Mouse (Mus musculus) intestine, embryonic 16.5 days (tissue): ENCODE data around the gene Gba2. TPM values are rescaled to one million over a fixed set of nuclear protein-coding genes. Genes with fewer than 3 reads are reported as not detected.

Experiments
- ATAC-seq: fragments of 200-750 bp; cut with Nextera tagmentation; 2 replicates; pipeline ENCODE4 v1.8.0; 2017; ENCODE audit warnings: moderate TSS enrichment, moderate library complexity
- H3K27ac ChIP-seq: fragments of 300-500 bp; sonication (generic); 2 replicates; pipeline ENCODE4 v1.5.1; 2014; ENCODE audit warnings: mild to moderate bottlenecking, low read length
- H3K27me3 ChIP-seq: fragments of 300-500 bp; sonication (generic); replicated peaks from 2 replicates; pipeline ENCODE4 v1.6.1; 2014; ENCODE audit warnings: low read length, control low read depth, mixed read lengths; ENCODE audit not compliant: control insufficient read depth, insufficient read depth
- H3K36me3 ChIP-seq: fragments of 300-500 bp; sonication (generic); 2 replicates; pipeline ENCODE4 v1.6.1; 2014; ENCODE audit warnings: low read length, control low read depth; ENCODE audit not compliant: control insufficient read depth, insufficient read depth
- H3K4me1 ChIP-seq: fragments of 300-500 bp; sonication (generic); 2 replicates; pipeline ENCODE4 v1.6.1; 2014; ENCODE audit warnings: low read length, control low read depth, mixed read lengths; ENCODE audit not compliant: control insufficient read depth, insufficient read depth
- H3K4me2 ChIP-seq: fragments of 300-500 bp; sonication (generic); 2 replicates; pipeline ENCODE4 v1.6.1; 2014; ENCODE audit warnings: low read depth, low read length, control low read depth
- H3K4me3 ChIP-seq: fragments of 300-500 bp; sonication (generic); 2 replicates; pipeline ENCODE4 v1.5.1; 2014; ENCODE audit warnings: mild to moderate bottlenecking, low read length
- H3K9ac ChIP-seq: fragments of 300-500 bp; sonication (generic); 2 replicates; pipeline ENCODE4 v1.6.1; 2014; ENCODE audit warnings: low read depth, low read length
- H3K9me3 ChIP-seq: fragments of 300-500 bp; sonication (generic); 2 replicates; pipeline ENCODE4 v1.6.1; 2016; ENCODE audit warnings: low read length, control low read depth; ENCODE audit not compliant: control insufficient read depth
- WGBS: fragments of 180-500 bp; shearing (Covaris S2); extraction: QIAGEN DNeasy Blood & Tissue Kit; methylation state at CpG from one replicate; pipeline ENCODE4 v1.1.7; 2014; 5-methylcytosine and 5-hydroxymethylcytosine counted together
- polyA plus RNA-seq: library from polyadenylated mRNA; unstranded; fragments of >200 nt; fragmentation: Nextera tagmentation; extraction: Ambion mirVana; gene quantifications from 2 replicates; pipeline ENCODE4 v1.2.1, GENCODE M21; 2015

The Gba2 gene
- polyA plus RNA-seq, 1 experiment from 2014 or later, result 12.9 TPM

DNA sequence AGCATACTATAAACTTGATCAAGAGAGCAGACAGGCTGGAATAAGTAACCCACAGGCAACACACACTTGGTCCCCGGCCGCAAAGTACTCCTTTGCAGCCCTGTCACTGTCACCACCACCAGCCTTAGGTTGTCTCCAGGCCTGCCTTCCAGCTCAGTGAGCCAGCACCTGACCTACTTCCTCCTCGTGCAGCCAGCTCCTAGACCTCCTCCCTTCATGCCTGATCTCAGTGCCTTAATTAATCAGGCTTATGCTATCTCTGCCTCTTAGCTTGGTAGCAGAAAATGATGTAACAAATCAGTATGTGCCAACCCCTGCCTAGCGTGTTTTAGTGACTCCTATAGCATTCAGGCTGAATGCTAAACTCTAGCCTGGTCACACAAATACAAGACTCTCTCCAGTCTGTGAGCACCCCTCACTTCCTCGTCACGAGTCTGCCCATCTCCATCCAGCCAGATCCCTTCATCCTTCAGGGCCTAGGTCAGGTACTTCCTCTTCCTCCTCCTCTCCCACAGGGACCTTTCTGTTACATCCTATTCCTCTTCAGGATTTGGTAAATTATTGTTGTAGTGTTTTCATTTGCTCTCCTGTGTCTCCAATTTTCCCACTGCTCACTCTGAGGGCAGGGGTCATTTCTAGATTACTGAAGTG is 7.2 kb downstream of the Gba2 start:
- H3K4me3 ChIP-seq, result no peak overlapping the region
- ATAC-seq, result no peak
- H3K36me3 ChIP-seq, result peaks cover 11% of the 10 kb centered on the region
- no peak overlapping the region for H3K27ac ChIP-seq
- no peaks in the 10 kb centered on the region for H3K27me3 ChIP-seq
- H3K4me1 ChIP-seq, result peaks cover 9% of the 10 kb centered on the region
- no peak overlapping the region for H3K4me2 ChIP-seq
- 78% methylated on average over 6 of the region's 6 CpGs for WGBS
- no peak overlapping the region for H3K9ac ChIP-seq
- H3K9me3 ChIP-seq, result no peaks in the 10 kb centered on the region

DNA sequence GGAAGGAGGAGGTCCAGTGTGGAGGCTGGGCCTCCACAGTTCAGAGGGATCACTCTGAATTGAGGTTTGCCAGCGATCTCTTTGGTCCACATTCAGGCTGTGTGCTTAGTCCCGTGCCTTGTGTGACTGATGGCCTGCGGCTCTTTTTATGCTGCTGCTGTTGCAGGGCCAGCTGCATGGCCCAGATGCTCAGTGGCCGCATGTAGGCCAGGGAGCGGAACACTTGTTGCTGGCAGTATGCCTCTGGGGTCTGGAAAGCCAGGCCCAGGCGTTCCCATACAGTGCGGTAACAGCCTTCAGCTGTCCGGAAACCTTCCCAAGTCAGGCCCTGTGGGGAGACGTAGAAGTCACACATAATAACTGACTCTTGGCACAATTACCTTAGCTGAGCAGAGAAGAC is 11.5 kb downstream of the Gba2 start:
- Histone ChIP-seq H3K9me3 (no peaks in the 10 kb centered on the region), H3K4me3 (no peak overlapping the region), H3K27ac (no peak overlapping the region), H3K4me2 (no peak overlapping the region), H3K27me3 (no peaks in the 10 kb centered on the region), H3K36me3 (peaks cover 23% of the 10 kb centered on the region), H3K9ac (no peak overlapping the region), H3K4me1 (peaks cover 11% of the 10 kb centered on the region)
- WGBS, result 95% methylated on average over 9 of the region's 9 CpGs
- no peak for ATAC-seq

GRCm38 (mm10) chr4:43564231-43564630 is 14.4 kb downstream of the Gba2 start:
- H3K36me3 ChIP-seq, result peaks cover 23% of the 10 kb centered on the region
- H3K27ac ChIP-seq, result no peak overlapping the region
- no peak overlapping the region for H3K4me3 ChIP-seq
- WGBS, result 36% methylated on average over 2 of the region's 2 CpGs
- no peaks in the 10 kb centered on the region for H3K9me3 ChIP-seq
- H3K27me3 ChIP-seq, result no peaks in the 10 kb centered on the region
- H3K4me1 ChIP-seq, result peaks cover 29% of the 10 kb centered on the region
- no peak overlapping the region; the same call in 1 of the 2 replicates for H3K4me2 ChIP-seq
- no peak overlapping the region; the same call in 1 of the 2 replicates for H3K9ac ChIP-seq
- no peak for ATAC-seq

- WGBS, result 74% methylated on average over 4 of the region's 4 CpGs
- ATAC-seq, result no peak
- Histone ChIP-seq H3K27me3 (no peaks in the 10 kb centered on the region), H3K36me3 (peaks cover 20% of the 10 kb centered on the region), H3K27ac (peak overlapping the region; percentile 100; the same call in 1 of the 2 replicates), H3K4me2 (peak overlapping the region; percentile 90), H3K4me1 (peaks cover 35% of the 10 kb centered on the region), H3K4me3 (peak overlapping the region; percentile 71), H3K9ac (peak overlapping the region; percentile 95), H3K9me3 (no peaks in the 10 kb centered on the region)
Observed at GRCm38 (mm10) chr4:43563601-43563875, 15.1 kb downstream of the Gba2 start.

DNA sequence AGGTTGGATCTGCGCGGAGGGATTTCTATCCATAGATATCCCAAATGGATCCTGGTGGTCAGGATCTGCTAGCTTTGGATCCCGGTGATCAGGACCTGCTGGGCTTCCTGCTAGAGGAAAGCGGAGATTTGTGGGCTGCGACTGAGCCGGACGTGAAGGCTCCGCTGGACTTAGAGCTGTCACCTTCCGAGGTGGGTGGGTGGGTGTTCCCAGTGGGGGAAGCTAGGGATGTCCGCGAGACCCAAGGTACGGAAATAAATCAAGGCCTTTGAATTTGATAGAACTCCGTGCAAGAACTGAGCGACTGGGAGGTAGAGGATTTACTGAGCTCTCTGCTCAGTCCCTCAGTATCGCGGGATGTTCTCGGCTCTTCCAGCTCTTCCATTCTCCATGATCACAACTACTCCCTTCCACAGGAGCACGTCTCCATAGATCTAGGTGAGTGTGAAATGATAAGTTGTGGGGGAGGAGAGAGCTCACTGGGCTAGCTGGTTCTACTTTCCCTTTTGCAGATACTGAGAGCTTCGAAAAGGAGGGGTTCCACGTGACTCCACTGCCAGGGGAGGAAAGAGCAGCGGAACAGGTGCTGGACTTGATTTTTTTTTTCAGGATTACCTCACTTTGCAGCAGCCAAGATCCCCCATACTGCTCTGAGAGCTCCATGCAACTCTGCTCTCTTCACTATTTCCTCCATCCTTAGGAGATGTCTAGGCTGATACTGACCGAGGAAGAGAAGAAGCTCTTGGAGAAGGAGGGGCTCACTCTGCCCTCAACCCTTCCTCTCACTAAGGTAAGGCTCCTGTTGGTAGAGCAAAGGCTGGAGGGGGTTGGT is 15.7 kb downstream of the Gba2 start:
- peaks cover 40% of the 10 kb centered on the region for H3K4me1 ChIP-seq
- H3K27me3 ChIP-seq, result no peaks in the 10 kb centered on the region
- H3K4me2 ChIP-seq, result peak overlapping the region; percentile 90
- peak overlapping the region; percentile 100 for H3K27ac ChIP-seq
- no peaks in the 10 kb centered on the region for H3K9me3 ChIP-seq
- 3% methylated on average over 22 of the region's 22 CpGs for WGBS
- peak; percentile 28 for ATAC-seq
- peaks cover 14% of the 10 kb centered on the region for H3K36me3 ChIP-seq
- peak overlapping the region; percentile 95 for H3K9ac ChIP-seq
- H3K4me3 ChIP-seq, result peak overlapping the region; percentile 71

DNA sequence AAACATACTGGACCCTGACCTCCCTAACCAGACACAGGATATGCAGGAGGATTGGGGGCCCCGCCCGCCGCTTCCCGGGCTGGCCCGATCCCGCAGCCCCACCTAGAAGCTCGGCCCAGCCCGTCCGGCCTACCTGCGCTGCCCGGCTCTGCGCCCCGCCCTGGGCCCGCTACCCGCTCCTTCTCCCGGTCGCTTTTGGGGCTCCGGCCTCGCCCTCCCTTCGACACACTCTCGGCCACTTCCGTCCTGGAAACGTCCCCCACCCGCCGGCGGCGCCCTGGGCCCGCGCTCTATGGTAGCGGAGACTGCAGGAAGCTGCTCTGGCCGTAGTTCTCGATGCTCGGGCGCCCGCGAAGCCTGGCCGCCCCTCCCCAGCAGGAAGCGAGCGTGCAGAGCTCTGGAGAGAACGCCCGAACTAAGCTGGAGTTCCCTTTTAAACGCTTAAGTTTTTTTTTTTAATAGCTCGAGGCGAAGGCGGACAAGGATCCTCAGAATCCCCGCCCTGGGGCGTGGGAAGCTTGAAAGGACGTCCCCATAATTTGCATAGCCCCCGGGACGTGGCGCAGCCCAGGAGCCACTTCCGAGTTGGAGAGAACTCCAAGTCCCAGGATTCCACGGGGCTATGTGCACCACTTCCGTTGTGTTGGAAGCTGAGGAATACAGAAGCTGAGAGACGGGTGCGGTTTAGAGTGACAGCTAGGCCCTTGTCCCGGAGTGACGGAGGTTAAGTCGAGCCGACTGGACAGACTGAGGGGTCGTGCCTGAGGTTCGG is 16.5 kb downstream of the Gba2 start, which contains the start of the genes Creb3 and Tln1:
Gene Creb3 (plus strand): TSS at position 336 of the 772 bp plus-strand sequence.
Gene Tln1 (minus strand): TSS at position 695 of the 772 bp plus-strand sequence.
- peak within 1 kb of the TSS; percentile 90 for H3K4me2 ChIP-seq
- ATAC-seq, result peak; percentile 94
- WGBS, result under 1% methylated on average over 62 of the region's 62 CpGs
- peak within 1 kb of the TSS; percentile 100 for H3K27ac ChIP-seq
- H3K4me1 ChIP-seq, result peaks cover 48% of the 10 kb centered on the region
- H3K4me3 ChIP-seq, result peak within 1 kb of the TSS; percentile 71
- H3K9me3 ChIP-seq, result no peaks in the 10 kb centered on the region
- H3K27me3 ChIP-seq, result no peaks in the 10 kb centered on the region
- H3K9ac ChIP-seq, result peak within 1 kb of the TSS; percentile 95
- H3K36me3 ChIP-seq, result peaks cover 11% of the 10 kb centered on the region; the same call in 1 of the 2 replicates

DNA sequence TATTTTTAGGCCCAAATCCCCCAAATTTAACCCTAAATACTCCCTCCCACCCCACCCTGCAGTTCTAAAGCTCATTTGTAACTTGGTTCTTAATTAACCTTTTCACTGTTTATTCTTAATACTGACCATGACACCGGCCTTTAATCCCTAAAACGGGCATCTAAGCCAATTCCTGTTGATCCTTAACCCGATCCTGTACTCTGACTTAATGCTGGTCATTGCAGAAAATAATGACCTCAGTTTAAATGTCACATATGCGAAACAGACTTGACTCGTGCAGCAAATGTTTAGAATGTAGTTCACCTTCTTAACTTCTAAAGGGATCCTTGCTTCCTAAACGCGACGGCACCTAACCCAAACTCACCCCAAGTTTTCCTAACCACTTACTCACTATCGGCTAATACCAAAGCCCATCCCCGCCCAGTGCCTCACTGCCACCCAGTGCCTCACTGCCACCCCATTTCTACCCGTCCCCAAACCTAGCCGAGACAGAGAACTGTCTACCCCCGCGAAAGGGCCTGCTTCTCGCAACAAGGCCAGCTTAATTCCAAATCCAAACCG is 17.2 kb downstream of the Gba2 start:
- H3K9me3 ChIP-seq, result no peaks in the 10 kb centered on the region
- peaks cover 11% of the 10 kb centered on the region; the same call in 1 of the 2 replicates for H3K36me3 ChIP-seq
- H3K27me3 ChIP-seq, result no peaks in the 10 kb centered on the region
- peaks cover 48% of the 10 kb centered on the region for H3K4me1 ChIP-seq
- no peak for ATAC-seq
- WGBS, result 1% methylated on average over 16 of the region's 16 CpGs
- peak overlapping the region; percentile 71 for H3K4me3 ChIP-seq
- H3K9ac ChIP-seq, result peak overlapping the region; percentile 95
- peak overlapping the region; percentile 90 for H3K4me2 ChIP-seq
- peak overlapping the region; percentile 100 for H3K27ac ChIP-seq

GRCm38 (mm10) chr4:43560976-43561375 is 17.7 kb downstream of the Gba2 start:
- Histone ChIP-seq H3K4me1 (peaks cover 48% of the 10 kb centered on the region), H3K27ac (peak overlapping the region; percentile 100), H3K4me3 (peak overlapping the region; percentile 71), H3K9ac (peak overlapping the region; percentile 95), H3K36me3 (peaks cover 11% of the 10 kb centered on the region; the same call in 1 of the 2 replicates), H3K9me3 (no peaks in the 10 kb centered on the region), H3K4me2 (peak overlapping the region; percentile 90), H3K27me3 (no peaks in the 10 kb centered on the region)
- WGBS, result 20% methylated on average over 2 of the region's 2 CpGs
- ATAC-seq, result no peak

DNA sequence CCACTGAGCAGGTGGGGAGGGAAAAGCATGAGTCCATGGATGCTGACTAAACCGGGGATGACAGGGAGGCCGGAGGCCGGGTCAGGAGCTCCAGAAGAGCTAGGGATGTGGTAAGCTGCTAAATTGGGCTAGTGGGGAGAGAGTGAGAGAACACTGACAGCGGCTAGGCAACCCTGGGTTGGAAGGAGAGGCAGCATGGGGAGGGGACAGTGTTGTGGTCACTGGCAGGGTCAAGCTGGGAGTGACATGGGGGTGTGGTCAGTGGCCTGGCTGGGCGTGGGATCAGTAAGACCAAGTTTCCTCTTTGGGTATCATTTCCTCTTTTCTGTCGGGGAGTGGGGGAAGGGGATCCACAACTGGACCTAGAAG is 18.4 kb downstream of the Gba2 start:
- Histone ChIP-seq H3K9me3 (no peaks in the 10 kb centered on the region), H3K4me1 (peaks cover 48% of the 10 kb centered on the region), H3K4me3 (peak overlapping the region; percentile 71), H3K27me3 (no peaks in the 10 kb centered on the region), H3K27ac (peak overlapping the region; percentile 76), H3K36me3 (peaks cover 10% of the 10 kb centered on the region), H3K9ac (peak overlapping the region; percentile 95), H3K4me2 (peak overlapping the region; percentile 90)
- WGBS, result 42% methylated on average over 6 of the region's 6 CpGs
- no peak for ATAC-seq
